Mouse (Mus musculus): Measurements from ENCODE around the gene Fads6. TPM values are rescaled to one million over a fixed set of nuclear protein-coding genes. Genes with fewer than 3 reads are reported as not detected.

Gene Fads6
- total and polyA plus RNA-seq, 3 experiments: 0.30 to 8.5 (median 0.63) TPM

DNA sequence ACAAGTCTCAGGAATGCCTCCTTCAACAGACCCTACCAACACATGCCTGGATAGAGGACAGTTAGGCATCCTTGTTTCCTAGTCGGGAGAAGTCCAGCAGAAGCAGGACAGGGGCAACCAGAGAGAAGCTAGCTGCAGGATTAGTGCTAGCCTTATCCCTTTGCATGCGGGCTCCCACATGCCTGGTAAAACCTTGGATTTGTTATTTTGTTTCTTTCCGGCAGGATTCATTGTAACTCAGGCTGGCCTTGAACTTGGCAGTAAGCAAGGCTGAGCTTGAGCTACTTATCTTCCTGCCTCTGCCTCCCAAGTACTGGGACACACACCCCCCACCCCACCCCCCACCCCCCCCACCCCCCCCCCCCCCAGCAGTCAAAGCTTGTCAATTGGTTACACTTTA, 46.2 kb downstream of the Fads6 start:
- Histone ChIP-seq H3K4me2 (ENCODE audit: insufficient read depth, low read depth, poor library complexity, severe bottlenecking) (no peak overlapping the region), H3K27ac (ENCODE audit: insufficient read depth, low read depth) (no peak overlapping the region), H3K9ac (ENCODE audit: insufficient read depth, low read depth) (no peak overlapping the region), H3K4me3 (replicated peaks in 1 of 3; ENCODE audit: low read depth in 2 of 3, low read length in 2 of 3, poor library complexity in 1 of 3) (no peak overlapping the region), H3K9me3 (replicated peaks; ENCODE audit: low read length) (peaks cover 10% of the 10 kb centered on the region), H3K36me3 (replicated peaks in 1 of 2; ENCODE audit: control insufficient read depth in 1 of 2, insufficient read depth in 1 of 2, low read length in 1 of 2) (peaks cover 0 to 2% of the 10 kb centered on the region in 2 experiments), H3K79me2 (replicated peaks; ENCODE audit: control insufficient read depth, extremely low read depth, insufficient read depth, poor library complexity, severe bottlenecking) (no peaks in the 10 kb centered on the region), H3K4me1 (ENCODE audit: control insufficient read depth in 1 of 2, insufficient read depth in 2 of 2) (peaks cover 19 to 27% of the 10 kb centered on the region in 2 experiments), H3K27me3 (replicated peaks) (peaks cover 7% of the 10 kb centered on the region)
- dilution Hi-C loops (cut with MboI; ENCODE audit: extremely low pct_ligation_motif_present, extremely low pct_unique_long_range_greater_than_20kb, low sequenced_read_pairs): no loop called here
- TF ChIP-seq ETS1 (conservative IDR thresholded peaks at IDR 0.05; ENCODE audit: low read depth, low read length) (no peak), ELF1 (IDR thresholded peaks at IDR 0.05; ENCODE audit: low read depth, low read length) (no peak), CHD2 (IDR thresholded peaks at IDR 0.05; ENCODE audit: low read length) (no peak), TCF12 (IDR thresholded peaks at IDR 0.05; ENCODE audit: low read depth, low read length) (no peak), ZKSCAN1 (IDR thresholded peaks at IDR 0.05; ENCODE audit: borderline replicate concordance, low read depth, low read length) (no peak), CHD1 (IDR thresholded peaks at IDR 0.05; ENCODE audit: low read depth, low read length) (no peak), MAX (IDR thresholded peaks at IDR 0.05; ENCODE audit: low read length) (no peak), NRF1 (IDR thresholded peaks at IDR 0.05; ENCODE audit: low read depth, low read length) (no peak), SMC3 (IDR thresholded peaks at IDR 0.05; ENCODE audit: low read depth, low read length) (no peak), HCFC1 (IDR thresholded peaks at IDR 0.05; ENCODE audit: low read depth, low read length) (no peak), E2F4 (IDR thresholded peaks at IDR 0.05; ENCODE audit: insufficient replicate concordance, low read depth, low read length) (no peak), PAX5 (IDR thresholded peaks at IDR 0.05; ENCODE audit: low read length) (no peak), RCOR1 (conservative IDR thresholded peaks at IDR 0.05; ENCODE audit: low read depth, low read length) (no peak), MXI1 (IDR thresholded peaks at IDR 0.05; ENCODE audit: low read depth, low read length) (no peak)
- DNase-seq (ENCODE audit: extremely low read depth): no peak
- in situ Hi-C loops (cut with MboI; ENCODE audit: low pct_ligation_motif_present, low pct_unique_long_range_greater_than_20kb, low sequenced_read_pairs): no loop called here

DNA sequence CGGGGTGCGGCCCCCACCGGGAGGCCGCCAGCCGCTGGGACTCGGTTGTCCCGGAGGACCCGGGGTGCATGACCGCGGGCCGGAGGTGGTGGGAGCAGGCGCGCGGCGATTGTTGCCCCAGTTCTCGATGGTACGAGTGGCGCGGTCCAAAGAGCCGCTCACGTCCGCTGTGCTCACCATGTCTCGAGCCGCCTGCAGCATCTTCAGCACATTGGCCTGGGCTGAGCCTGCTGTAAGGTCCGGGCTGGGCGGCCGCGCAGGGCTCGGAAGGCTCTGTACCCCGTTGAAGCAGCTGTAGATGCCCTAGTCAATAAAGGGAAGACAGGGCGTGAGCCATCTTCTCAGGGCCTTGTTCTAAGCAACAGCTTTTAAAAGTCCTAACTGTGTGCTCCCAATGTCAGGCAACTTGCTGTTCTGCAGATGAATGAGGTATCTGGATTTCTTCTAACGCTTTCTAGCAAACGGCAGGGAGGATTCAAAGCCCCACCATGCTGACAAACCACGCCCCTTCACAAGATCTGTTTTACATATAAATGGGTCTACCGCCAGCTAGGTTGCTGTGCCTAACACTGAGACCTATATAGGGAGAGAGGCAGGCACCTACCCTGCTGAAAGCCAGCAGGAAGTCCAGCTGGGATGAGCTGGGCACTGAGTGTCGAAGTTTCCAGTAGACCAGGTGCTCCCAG, 46.9 kb downstream of the Fads6 start:
- Histone ChIP-seq H3K36me3 (replicated peaks in 1 of 2; ENCODE audit: control insufficient read depth in 1 of 2, insufficient read depth in 1 of 2, low read length in 1 of 2) (peaks cover 0 to 9% of the 10 kb centered on the region in 2 experiments), H3K27me3 (replicated peaks) (peaks cover 3% of the 10 kb centered on the region), H3K79me2 (replicated peaks; ENCODE audit: control insufficient read depth, extremely low read depth, insufficient read depth, poor library complexity, severe bottlenecking) (no peaks in the 10 kb centered on the region), H3K9me3 (replicated peaks; ENCODE audit: low read length) (peaks cover 10% of the 10 kb centered on the region), H3K27ac (ENCODE audit: insufficient read depth, low read depth) (no peak overlapping the region), H3K9ac (ENCODE audit: insufficient read depth, low read depth) (no peak overlapping the region), H3K4me2 (ENCODE audit: insufficient read depth, low read depth, poor library complexity, severe bottlenecking) (no peak overlapping the region), H3K4me3 (replicated peaks in 1 of 3; ENCODE audit: low read depth in 2 of 3, low read length in 2 of 3, poor library complexity in 1 of 3) (no peak overlapping the region), H3K4me1 (ENCODE audit: control insufficient read depth in 1 of 2, insufficient read depth in 2 of 2) (peaks cover 24 to 33% of the 10 kb centered on the region in 2 experiments)
- no peak for TF ChIP-seq HCFC1 (IDR thresholded peaks at IDR 0.05; ENCODE audit: low read depth, low read length)
- no peak for DNase-seq (ENCODE audit: extremely low read depth)
- in situ Hi-C loops (cut with MboI; ENCODE audit: low pct_ligation_motif_present, low pct_unique_long_range_greater_than_20kb, low sequenced_read_pairs) (no loop called here), dilution Hi-C loops (cut with MboI; ENCODE audit: extremely low pct_ligation_motif_present, extremely low pct_unique_long_range_greater_than_20kb, low sequenced_read_pairs) (no loop called here)
